Mouse (Mus musculus) cerebellum, postnatal 4 days (tissue): ENCODE data around the gene Glis2.

Experiments
- DNase-seq, 2 experiments: peaks; one replicate each; pipeline ENCODE4 v3.0.0; 2022; ENCODE audit warnings: low spot score in 2 of 2, mixed read lengths in 1 of 2

Gene Glis2

DNA sequence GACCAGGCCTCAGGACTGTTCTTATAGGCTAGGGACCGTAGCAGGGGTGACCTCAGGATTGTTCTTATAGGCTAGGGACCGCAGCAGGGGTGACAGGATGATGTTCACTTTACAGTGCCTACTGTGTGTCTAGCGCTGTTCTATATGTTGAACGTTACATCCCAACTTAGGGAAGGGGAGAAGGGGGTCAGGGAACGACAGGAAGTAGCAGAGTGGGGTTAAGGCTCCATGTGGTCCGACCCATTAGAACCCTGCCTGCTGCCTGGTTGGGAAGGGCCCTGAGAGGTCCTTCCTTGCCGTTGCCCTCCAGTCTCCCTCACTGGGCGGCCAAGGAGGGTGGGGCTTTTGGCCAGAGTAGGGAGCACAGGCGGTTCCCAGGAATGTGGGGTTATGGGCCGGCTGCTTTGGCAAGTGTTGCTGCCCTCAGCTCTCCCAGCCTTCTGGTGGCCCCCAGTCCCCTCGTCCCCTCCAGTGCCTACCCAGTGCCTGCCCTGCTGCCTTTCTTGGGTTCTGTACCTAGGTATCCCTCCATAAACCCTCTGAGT lies 9.9 kb downstream of the Glis2 start:
- no peak for DNase-seq

DNA sequence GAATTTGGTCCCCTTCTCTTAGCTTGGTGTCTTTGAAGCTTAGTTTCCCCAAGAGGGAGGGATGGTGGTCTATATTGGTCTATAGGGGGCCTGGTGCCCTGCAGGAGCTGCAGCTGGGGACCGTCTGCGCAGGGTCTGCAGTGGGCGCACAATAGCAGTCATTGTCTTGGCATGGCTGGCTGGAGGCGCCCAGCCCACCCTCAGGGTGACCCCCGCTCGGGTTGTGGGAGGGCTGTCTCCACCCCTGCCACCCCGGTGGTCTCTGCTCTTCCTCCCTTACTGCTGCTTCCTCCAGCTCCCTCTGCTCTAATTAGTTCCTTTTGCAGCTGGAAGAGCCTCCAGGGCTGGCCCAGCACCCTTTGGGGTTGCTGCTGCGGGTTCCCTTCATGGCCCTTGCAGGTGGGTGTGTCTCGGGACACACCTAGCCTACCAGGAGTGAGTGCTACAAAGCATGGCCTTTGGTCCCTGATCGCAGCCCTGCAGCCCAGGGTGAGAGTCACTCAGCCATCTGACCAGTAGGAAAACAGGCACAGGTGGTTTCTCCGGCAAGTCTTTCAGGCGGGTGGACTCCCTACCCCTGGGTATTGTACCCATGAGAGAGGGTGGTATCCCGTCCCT lies 11.1 kb downstream of the Glis2 start:
- DNase-seq: no peak

DNA sequence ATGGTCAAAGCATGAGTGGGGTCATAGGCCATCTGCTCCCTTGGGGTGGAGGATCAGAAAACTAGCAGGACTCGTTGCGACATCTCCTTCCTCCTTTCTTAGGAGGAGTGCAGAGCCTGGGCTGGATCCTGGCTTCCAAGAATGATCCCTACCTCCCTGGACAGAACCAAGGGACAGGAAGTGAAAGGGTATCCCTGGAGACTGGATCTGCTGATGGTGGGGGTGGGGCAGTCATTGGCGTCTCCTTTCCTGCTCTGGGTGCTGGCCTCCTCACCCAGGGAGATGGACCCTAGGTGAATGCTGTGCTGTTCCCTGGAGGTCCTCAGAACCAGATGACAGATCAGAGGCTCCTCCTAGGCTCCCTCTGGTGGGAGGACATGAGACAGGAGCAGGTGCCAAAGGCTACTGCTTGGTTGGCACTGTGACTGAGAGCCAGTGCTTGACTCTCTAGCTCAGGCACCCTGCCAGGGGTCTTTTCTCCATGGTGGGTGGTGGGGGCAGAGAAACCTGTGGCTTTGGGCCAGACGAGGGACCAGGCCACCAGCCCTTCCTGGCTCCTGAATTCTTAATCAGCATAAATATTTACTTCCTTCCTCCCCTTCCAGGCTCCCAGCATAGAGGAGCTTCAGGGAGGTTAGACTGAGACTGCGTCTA lies 12.0 kb downstream of the Glis2 start:
- peak in 1 of 2 experiments; percentile 59 for DNase-seq

GRCm38 (mm10) chr16:4607818-4608531 lies 13.5 kb downstream of the Glis2 start:
- DNase-seq: peak; percentile 68 to 86

DNA sequence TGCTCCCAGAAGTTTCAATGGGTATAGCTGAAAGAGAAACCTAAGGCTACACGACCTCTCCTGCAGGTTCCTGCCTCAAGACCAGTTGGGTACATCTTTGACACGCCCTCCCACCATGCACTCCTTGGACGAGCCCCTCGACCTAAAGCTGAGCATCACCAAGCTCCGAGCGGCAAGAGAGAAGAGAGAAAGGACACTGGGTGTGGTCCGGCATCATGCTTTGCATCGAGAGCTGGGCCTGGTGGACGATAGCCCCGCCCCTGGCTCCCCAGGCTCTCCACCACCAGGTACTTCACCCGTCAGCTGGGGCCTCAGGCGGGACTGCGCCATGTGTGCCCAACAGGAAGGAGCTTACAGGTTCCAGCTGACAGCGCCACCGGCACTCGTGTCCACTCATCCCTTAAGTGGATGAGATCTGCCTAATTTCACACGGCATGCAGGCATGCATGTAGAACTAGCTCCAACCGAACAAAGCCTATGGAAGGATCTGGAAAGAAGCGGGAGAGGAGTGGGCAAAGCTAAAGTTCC lies 14.1 kb downstream of the Glis2 start:
- DNase-seq: no peak

DNA sequence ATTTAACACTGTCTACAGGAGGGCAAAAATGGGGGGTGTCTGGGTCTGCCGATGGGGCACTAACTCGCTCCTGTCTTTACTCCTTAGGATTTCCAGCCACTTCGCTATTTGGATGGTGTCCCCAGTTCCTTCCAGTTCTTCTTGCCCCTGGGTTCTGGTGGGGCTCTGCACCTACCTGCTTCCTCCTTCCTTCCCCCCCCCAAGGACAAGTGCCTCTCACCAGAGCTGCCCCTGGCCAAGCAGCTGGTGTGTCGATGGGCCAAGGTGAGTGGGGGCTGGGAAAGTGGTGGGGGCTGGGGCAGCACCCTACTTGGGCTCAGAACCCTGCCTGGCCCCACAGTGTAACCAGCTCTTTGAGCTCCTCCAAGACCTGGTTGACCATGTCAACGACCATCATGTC lies 16.7 kb downstream of the Glis2 start:
- DNase-seq: no peak

DNA sequence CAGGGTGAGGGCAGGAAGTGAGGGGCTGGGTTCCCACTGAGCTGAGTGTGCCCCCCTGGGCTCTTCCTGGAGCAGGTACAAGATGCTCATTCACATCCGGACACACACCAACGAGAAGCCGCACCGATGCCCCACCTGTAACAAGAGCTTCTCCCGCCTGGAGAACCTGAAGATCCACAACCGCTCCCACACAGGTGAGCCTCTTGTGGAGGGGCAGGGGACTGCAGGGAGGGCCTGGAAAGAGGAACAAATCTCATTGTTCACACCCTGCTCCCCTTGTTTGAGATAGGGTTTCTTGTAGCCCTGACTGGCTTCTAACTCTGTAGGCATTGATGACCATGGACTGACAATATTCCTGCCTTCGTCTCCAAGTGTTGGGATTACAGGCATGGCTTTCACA lies 17.2 kb downstream of the Glis2 start:
- DNase-seq: no peak

GRCm38 (mm10) chr16:4613736-4614135 lies 19.2 kb downstream of the Glis2 start:
- no peak for DNase-seq

DNA sequence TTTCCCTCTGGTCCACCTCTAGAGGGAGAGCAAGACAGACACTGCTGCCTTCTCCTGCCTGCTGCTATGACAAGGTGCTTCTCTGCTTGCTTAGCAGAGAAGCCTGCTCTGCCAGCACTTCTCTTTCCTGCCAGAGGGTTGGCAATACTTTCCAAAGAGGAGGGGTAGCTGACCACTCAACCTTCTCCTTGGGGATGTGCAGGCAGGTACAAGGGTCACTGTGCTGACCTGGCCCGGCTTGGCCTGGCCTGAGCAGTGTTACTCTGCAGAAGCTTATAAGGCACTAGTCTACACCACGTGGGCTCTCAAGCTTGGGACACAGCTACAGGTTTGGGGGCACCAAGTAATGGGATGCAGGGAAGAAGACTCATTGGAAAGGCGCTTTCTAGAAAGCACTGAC lies 20.1 kb downstream of the Glis2 start:
- no peak for DNase-seq

DNA sequence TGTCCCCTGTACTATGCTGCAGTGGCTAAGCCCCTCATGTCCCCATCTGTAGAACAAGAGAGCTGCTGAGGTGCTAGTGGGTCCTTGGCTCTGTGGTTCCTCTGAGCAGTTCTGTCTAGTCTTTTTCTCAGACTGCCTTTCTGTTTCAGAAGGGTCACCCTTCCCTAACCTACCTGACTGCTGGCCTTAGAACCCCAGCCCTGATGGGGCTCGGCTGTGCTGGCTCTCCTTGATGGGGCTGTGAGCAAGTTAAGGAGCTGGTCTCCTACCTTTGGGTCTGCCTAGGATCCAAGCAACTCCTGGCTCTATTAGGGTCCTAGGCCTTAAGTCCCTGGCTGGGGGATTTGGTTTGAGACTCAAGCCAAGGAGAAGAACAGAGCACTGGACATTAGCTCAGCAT lies 20.8 kb downstream of the Glis2 start:
- no peak for DNase-seq

DNA sequence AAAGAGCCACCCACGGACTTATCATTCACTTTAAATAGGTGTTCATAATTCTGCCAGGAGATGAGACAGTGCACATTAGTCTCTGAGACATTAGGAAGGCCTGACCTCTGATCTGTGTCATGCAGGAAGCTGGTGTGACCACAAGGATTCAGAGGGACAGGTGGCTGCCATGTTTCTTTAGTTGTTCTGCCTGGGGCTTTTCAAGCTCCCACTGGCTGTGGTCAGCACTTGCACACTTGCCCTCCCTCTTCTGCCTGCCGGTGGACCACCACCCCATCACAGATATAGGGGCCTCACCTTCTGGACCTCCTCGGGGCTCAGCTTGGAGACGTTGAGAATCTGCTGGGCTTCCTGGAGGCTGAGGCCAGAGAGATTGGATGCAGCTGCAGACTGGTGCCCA lies 22.3 kb downstream of the Glis2 start:
- DNase-seq: no peak

- DNase-seq: no peak
These were observed 29.6 kb downstream of the Glis2 start for GRCm38 (mm10) chr16:4624074-4624473.

DNA sequence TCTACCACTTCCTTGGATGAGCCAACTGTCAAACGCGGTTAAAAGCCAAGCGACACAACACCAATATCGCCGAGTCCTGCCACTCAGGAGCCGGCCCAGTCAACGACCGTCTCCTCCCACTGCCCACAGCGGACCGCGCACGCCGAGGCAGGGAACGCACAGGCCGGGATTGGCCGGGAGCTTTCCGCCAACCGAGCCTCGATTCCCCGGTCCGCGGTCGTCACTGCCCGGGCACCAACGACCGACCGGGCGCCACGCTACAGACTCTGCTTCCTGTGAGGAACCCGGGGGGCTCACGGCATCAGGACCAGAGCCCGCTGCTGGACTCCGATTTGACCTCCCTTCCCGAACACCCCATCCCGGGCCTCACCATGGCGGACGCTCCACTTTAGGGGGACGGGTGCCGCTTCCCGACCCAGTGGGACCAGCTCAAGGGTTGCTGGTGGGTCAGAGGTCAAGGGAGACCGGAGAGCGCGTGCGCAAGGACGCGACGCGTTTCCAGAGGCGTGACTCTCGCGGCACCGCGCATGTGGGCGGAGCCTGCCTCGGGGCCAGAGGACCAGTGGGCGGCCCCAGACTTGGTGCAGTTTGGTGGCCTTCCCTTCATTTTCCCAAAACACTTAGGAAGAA lies 30.1 kb downstream of the Glis2 start, which contains the start of gene Pam16:
TSS of gene Pam16 (minus strand) at position 508 of the 630 bp plus-strand sequence.
- DNase-seq: peak; percentile 73 to 88

DNA sequence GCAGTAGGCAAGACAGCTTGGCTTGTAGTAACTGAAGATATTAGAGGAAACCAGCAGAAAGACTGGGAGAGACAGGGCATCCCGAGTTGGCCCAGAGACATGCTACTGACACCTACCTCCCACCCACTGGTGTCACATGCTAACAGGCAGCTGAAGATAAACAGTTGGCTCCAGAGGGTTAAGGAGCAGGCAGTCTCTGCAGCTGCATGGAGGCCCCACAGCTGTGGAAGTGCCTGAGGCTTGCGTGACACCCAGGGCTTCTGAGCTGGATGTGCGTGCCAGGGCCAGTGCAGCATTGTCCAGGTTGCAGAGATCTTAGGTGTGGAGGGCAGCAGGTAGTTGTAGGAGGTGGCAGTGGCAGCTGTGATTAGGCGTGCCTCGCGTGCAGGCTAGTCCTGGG lies 32.6 kb downstream of the Glis2 start:
- DNase-seq: no peak

DNA sequence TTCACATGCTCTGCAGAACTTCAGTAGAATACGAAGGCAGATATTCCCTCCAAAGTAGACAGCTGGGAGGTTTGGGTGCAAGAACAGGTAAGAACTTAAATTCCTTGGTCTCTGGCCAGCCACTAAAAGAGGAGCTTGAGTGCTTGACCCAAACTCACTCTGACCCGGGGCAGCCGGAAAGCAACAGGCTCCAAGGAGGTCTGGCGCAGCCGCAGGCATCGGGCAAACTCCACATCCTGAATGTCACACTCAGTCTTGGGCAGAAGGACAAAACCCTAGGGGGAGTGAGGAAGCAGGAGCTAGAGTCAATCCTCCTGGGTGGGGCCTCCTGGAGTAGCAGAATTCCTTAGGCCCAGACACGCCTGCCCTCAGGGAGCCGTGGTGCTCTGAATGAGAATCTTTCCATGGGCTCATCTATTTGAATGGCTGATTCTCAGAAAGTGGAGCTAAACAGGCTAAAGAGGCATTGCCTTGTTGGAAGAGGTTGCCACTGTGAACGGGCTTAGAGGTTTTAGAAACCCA lies 34.4 kb downstream of the Glis2 start:
- no peak for DNase-seq

GRCm38 (mm10) chr16:4629950-4630349 lies 35.4 kb downstream of the Glis2 start:
- peak; percentile 74 to 88 for DNase-seq

- no peak for DNase-seq
These were observed 37.5 kb downstream of the Glis2 start for GRCm38 (mm10) chr16:4632050-4632449.

DNA sequence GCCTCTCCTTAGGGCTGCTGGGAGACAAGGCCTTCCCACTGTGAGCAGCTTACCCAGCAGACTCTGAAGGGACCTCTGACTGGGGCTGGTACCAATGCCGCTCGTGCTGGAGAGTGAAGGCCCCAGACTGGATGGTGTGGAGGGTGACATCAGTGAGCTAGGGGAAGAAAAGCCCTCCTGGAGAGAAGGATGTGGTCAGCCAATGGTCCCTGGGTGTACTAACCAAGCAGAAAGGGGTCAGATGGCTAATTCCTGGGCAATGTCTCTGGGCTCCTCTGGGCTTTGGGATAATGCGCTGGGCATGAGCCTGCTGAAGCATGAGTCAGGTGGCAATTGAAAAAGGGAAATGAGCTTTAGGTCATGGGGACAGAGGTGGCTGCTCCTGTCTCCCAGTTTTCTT lies 39.1 kb downstream of the Glis2 start:
- DNase-seq: no peak

DNA sequence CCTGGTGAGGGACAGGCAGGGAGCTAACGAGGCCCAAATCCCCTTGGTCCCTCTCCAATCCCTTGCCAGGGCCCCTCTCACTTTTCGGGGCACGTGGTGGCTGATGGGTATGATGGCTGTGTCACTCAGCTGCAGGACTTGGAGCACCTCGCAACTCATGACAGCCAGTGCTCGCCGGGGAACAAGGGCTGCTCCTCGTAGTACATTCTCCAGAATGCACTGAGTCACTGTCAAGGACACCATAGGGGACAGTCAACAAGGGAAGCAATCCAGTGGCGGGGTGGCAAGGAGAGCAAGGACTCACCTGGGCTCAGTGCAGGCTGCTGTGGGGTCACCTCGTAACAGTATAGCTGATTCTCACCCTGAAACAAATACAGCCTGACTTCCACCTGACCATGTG lies 40.2 kb downstream of the Glis2 start:
- DNase-seq: no peak

GRCm38 (mm10) chr16:4635760-4636159 lies 41.2 kb downstream of the Glis2 start:
- no peak for DNase-seq

DNA sequence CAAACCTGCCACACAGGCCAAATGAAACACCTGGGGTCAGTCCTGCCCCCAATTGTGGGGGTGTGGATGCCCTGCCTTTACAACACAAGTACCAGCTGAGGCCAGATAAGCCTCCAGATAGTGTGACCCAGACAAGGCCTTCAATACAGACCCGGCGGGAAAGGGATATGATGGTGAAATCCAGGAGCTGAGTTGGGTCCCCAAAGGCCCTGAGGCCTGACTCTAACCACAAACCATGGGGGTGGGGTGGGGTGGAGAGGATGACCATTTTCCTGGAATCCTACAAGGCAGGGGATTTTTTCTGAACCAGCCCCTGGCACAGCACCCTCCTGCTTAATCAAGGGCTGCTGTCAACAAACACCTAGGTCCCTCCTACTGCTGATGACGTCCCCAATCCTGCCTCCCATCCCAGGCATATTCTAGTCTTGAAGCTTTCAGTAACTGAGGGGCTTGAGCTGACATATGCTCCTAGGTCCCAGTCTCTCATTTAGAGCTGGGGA lies 44.4 kb downstream of the Glis2 start:
- DNase-seq: no peak

DNA sequence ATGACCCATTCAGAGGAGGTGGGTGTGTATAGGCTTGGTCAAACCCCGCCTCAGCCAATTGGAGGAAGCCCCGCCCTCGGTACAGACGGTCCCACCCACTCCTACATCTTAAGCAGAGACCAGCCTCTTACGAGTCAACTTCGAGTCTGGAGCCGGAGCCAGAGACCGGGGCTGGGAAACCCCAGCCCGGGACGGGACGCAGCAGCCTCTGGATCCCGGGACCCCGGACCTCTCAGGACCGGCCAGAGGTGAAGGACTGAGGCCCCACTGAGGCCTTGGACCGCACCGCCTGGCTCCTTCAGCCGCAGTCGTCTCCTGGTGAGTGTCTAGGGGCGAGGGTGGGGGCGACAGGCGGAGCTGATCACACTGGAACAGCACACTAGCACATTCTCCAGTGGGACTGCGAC lies 45.3 kb downstream of the Glis2 start, which contains the start of the genes Vasn and Dnaja3:
TSS of gene Vasn (plus strand) at position 111 of the 407 bp plus-strand sequence.
TSS of gene Dnaja3 (plus strand) at position 159 of the 407 bp plus-strand sequence.
- DNase-seq: peak; percentile 44 to 52
